Mouse (Mus musculus) embryo, embryonic 11 days (tissue): ENCODE measurements around the gene Secisbp2l.

Experiments
- DNase-seq: peaks from one replicate; pipeline ENCODE4 v3.0.0-alpha.2; 2015

The Secisbp2l gene

DNA sequence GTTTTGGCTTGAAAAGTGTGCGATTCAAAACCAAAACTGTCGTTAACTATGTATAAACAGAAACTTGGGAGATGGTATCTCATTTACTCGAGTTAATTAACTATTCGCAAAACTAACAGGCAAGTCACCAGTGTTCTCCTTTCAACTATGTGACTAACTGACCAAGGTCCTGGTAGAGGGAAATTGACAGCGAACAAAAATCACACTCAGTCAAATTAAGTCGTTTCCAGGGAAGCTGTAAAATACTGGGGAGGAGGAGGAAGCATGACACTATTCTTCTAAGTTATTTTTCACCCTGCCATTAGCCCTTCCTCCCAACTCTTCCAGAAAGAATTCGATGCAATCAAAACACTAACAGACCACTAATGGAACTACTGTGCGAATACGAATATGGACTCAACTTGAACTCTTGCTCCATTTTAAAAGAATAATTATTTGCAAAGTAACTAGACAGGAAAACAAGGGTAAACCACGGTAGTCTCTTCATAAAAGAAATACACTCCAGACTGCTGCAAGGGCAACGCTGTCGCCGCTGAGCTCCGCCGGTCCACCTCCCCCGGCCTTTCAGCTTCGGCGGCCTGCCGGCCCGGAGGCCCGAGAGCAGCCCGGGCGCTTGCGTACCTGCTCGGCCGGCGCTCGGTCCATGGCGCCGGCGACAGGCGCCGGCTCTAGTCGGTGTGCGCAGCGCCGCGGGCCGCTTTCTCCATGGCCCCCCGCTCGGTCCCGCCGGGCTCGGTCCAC, 522 bp downstream of the Secisbp2l start:
- no peak for DNase-seq

DNA sequence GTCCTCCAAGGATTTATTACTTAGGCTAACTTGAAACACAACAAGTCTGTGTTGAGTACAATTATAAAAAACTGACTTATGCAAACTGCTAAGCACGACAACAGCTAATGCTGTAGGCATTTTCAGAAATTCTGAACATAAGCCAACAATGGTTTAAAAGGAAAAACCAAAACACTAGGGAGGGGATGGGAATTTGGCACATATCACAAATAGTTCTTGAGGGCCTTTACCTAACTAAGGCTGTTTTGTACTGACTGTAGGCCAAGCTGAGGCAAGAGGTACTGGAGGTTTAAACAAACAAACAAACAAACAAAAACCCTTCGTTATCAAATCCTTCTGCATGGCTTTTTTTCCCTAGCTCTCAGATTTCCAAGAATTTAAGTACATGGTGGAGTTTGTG, 1.7 kb downstream of the Secisbp2l start:
- no peak for DNase-seq

DNA sequence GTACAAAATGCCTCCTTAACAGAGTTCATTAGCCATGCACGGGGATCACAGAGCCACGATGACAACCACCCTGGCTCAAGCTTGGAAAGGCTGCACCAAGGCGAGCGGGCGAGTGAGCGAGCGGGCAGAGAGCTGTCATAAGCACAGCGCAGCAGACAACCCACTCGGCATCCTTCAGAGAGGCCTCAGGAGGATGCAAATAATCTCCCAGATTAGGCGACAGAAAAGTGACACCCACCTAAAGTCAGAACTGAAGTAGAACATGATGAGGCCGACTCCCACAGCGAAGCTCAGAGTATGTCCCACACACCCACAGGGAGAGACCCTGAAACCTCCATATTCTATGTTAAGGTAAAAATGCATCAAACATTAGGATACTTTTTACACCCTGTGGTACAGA, 4.3 kb downstream of the Secisbp2l start:
- no peak for DNase-seq

DNA sequence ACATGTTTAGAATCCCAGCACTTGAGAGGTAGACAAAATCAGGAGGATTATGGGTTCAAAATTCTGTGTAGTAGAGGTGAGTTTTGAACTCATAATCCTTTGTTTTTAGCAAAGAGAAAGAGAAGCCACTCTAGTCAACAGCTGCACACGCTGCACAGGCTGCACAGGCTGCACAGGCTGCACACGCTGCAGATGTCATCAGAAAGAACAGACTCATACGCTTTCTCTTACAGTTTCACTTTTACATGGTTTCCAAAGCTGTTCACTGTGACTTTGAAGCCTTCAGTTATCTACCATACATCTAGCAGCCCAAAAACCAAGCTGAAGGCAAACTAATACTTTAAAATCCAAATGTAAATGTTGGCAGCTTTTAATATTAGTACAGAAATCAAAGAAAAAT, 5.7 kb downstream of the Secisbp2l start:
- no peak for DNase-seq

DNA sequence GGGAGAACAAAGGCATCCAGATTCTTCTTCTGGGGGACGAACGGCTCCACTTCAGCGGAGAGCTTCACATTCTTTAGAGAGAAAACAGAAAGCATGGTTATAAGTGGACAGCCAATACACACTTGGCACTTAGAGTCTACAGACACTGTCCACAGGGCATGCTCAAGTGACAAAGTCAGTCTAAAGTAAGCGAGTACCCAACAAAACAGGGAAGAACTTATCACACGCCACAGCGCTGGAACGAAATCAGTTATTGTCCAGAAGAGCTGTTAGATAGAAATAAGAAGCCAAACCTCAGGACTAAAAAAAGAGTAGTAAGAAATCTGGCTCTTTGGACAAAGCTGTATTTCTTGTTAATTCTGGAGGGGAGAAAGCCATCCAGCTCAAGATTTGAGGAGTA, 7.0 kb downstream of the Secisbp2l start:
- DNase-seq = no peak

DNA sequence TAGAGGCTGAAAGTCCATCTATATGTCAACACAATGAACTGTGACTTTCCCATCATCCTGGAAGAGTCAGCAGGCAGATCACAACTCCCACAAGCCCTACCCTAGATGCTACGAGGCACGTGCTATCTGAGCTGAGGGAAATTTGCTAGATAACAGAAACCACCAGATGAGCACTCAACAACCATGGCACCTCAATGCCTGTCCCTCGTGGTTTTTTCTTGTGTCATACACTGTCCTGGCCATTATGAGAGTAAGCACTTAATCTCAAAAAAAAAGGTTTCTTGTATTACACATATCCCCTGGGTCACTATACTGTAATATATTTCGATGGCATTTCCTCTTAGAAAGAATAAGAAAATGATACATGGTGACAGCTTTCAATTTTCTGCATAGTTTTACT, 7.8 kb downstream of the Secisbp2l start:
- DNase-seq = no peak

DNA sequence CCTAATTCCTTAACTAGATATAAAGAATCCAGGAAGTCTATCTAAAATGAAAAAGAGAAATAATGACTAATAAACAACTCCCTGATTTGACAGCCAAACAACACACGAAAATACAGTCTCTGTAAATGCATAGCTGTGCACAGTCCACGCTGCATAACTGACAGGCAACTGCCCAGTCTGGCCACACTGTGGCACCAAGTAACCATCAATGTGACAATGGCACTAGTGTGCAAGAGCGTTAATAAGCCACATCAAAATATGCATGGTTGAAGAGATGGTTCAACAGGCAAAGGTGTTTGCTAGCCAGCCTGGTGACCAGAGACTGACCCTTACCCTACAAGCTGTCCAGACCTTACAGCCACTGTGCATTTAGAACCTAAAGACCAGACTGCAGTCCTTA, 17.6 kb downstream of the Secisbp2l start:
- DNase-seq = peak; percentile 13

DNA sequence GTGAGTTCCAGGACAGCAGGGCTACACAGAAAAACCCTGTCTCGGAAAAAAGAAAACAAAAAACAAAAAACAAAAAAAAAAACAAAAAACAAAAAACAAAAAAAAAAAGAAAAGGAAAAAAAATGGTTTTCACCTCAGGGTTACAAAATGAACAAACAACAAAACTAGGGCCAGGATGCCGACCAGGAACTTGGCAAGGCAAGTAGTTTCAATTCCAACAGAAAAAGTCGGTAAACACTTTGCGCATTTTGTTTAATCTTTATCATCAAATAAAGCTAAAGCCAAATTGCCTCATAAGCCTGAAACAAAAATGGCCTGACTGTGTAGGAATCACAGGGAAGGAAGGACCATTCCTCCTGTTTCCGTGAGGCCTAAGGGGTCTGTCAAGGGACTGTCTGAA, 18.1 kb downstream of the Secisbp2l start:
- no peak for DNase-seq

DNA sequence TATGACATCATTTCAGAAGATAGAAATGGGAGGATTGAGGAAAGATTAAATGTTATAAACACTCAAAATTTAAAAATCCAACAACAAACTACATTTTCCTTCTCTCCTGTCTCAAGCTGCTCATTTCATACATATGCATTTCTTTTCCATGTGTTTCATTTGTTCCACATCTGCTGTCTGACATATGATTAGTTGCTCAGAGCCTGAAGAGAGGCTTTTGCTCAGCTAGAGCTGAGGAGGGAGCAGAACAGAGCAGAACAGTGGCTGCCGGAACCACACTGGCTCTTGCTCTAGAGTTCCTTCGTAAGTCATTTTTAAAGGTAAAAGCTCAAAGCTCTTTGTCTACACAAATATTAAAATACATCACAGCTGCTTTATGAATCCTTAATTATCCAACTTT, 33.3 kb downstream of the Secisbp2l start:
- no peak for DNase-seq

DNA sequence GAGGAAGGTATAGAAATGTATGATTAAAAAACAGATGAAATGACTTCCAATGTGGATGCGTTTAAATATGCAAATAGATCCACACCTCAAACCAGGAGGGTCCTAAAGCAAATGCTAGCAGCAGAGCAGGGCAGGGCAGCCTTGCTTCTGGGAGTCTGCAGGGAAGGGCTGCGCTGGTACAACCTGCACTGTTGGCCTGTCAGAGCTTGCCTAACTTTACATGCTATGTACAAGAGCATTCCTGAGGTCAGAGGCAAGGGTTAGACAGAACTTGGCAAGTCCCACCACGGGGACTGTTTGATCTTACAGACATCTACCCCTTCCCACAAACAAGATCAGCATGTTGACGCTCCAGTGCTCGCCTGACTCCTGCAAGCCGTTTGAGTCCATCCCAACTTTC, 43.3 kb downstream of the Secisbp2l start:
- DNase-seq = no peak

DNA sequence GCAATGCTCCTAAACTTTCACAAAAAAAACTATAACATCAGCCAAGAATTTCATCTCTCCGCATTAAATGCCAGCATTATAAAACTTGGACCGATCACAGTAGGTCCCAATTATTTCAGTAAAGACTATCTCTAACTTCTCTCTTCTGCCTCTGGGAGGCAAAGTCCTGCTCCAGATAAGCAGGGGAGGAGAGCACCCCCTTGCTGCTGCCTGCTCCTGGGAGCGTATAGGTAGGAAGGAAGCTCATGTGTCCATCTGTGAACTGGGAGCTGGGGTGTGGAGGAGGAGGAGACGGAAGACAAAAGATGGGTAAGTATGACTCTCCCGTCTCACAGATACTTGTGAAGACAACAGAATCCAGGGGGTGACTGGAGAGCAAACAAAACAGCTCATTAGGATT, 44.0 kb downstream of the Secisbp2l start:
- no peak for DNase-seq

DNA sequence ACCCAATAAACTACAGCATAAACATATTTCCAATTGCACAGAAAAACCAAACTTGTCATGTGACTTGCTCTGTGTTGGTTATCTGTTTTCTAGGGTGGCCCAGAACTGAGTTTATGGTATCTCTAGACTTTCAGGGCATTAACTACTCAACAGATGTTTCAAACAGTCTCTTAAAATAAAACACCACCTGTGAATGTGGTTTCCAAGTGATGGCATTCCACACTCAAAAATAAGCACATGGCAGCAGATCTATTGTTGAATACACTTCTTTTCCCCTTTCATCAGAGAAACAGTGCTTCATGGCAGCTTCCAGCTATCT, 46.7 kb downstream of the Secisbp2l start:
- no peak for DNase-seq

DNA sequence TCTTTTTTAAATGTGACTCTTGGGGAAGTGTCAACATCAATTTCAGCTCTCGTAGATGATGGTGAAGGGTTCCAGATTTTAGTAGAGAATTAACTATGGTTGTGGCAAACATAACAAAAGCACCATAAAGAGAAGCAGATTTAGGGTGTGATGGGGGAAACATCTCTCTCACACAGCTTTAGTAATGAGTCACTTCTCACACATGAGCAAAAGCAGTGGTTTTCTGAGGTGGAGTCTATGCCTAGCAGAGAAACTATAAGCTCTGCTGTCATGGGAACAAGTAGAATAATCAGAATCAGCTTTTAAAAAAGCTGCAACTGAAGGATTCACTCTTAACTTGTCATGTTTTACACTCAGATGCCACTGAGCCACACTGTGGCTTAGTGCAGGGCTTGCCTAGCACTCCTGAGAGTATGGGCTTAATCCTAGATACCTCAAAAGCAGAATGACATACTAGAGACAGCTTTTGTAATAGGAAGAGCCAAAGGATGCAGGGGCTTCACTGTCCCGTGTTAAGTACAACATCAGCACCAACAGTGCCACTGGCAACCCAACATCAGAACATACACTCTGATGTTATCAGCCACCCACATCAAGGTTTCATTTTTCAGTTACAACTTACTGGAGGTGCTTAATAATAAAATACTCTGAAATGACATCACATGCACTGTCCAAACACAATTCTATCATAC, 47.2 kb downstream of the Secisbp2l start:
- no peak for DNase-seq

DNA sequence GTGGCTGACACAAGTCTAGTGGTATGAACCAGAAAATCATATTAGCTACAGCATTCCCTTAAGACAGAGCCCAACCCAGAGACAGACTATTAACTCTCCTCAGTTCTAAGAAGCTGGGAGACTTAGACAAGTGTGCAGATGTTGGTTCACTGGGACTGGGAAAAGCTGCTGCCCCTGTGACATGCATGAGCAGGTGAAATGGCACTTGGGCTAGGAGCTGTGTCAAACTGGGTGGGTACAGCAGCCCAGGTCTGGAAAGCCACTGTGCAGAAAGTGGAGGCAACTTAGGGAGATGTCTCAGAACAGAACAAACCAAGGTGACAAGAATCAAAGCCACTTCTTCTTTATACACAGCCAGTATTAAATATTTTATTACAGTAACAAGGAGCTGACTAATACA, 47.9 kb downstream of the Secisbp2l start:
- DNase-seq = no peak

DNA sequence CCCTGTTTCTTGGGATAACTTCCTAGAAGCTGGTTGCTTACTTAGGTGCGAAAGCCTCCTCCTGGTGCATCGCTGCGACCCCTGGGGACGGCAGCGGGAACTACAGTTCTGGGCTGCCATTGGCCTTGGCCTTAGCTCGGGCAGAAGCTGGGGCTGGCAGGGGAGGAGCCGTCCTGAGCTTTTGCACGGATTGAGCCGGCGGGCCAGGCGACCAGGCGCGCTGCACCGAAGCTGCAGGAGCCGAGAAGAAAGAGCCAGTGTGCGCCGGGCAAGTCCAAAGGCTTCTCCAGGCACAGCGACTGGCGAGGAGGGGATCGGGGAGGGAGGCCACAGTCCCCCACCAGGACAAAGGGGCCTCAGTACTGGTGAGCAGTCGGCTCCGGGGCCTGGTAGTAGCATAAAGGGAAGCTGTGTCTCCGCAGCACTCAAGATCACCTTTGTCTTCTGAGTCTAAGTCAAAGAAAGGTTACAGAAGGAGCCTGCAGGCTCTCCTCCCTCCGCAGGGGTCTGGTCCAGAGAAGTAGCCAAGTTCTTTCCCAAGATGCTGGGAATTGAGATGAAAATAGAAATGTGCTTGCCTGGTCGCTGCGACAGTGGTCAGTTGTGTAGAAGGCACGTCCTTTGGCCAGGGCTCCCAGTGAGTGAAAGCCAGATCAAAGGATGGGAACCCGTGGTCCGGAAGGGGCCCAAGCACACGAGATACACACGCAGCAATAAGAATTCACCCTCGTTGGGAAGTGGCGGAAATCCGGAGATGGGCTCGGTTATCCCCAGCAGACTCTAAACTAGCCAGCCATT, 50.7 kb downstream of the Secisbp2l start:
- peak; percentile 94 for DNase-seq

DNA sequence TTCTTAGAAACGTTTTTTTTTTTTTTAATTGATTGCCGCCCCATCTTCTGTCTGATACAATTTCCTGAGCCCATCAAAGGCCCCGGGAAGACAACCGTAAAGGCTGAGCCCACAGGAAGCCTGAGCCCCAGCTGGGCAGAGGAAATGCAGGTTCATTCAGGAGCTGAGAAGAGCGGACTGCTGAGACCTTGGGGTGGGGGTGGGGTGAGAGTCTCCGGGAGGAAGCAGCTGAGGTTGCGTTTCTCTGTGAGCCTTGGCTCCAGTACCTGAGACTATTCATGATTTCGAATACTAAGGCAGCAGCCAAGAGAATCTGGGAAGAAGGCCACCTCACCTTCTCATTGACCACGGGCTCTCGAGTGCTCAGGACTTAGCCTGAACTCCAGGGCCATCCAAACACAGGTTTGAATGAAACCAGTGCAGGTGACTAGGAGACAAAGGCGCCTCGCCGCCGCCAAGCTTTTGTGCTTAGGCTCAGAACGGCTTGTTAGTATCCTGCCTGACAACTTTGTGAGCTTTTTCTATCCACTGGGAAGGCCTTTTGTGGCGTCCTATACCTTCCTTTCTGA, 58.0 kb downstream of the Secisbp2l start:
- peak; percentile 61 for DNase-seq

DNA sequence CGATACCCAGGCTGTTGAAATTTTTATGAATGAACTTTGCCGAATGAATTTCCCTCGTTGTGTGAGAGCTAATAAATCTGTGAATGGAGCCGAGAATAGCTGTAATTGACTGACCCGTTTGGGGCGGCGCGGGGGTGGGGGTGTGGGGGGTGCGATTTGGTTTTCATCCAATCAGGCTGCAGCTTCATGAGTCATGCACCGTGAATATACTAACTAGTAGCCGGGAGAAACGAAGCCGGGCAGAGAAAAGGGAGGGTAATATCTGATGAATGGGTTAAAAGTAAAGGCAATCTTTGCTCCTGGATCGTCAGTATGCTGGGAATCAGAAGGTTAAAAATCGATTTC, 58.6 kb downstream of the Secisbp2l start, which contains the start of gene Shc4:
Gene Shc4, minus strand, starts transcription at position 63 of the 345 bp plus-strand sequence.
- peak; percentile 74 for DNase-seq

DNA sequence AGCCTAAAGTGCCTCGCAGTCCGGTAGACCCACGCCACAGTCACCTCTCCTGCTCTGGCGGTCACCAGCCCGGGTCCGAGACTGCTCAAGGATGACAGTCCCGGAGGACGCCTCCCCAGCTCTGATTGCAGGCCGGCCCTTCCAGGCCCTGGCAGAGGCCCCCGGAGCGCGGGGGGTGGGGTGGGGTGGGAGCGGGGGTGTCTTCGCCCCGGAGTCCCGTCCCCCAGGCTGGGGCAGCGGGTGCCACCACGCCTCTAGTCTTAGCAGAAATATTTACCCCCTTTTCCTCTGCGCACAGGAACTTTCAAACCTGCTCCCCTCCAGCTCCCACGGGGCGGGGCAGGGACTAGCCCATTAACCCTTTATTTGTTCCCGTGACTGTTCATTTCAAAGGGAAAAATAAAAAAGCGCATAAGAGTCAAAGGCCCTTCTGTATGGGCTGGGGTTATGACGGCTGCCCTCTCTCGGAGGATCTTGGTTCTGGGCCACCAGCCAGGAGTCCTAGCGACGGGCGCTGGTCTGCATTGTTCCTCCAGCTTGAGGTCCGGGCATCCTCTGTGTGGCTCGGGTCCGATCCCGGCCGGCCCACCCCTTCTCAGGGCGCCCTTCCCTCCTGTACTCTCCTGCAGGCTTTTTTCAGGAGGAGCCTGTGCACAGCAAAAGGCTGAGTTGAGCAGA, 59.1 kb downstream of the Secisbp2l start:
- peak; percentile 65 for DNase-seq

DNA sequence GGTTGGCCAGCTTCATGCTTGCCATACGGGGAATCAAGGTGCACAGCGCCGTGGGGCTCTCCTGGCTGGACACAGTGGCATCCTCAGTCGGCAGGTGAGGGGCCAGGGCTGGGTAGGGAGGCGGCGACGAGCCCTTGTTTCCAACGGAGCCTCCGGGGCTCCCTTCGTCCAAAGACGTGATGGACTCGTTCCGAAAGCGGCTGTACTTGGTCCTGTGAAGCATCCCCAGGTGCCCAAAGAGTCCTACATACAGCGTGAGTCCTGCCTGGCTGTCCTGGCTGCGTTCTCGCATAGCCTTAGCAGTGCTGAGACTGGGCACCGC, 59.6 kb downstream of the Secisbp2l start:
- DNase-seq = no peak

DNA sequence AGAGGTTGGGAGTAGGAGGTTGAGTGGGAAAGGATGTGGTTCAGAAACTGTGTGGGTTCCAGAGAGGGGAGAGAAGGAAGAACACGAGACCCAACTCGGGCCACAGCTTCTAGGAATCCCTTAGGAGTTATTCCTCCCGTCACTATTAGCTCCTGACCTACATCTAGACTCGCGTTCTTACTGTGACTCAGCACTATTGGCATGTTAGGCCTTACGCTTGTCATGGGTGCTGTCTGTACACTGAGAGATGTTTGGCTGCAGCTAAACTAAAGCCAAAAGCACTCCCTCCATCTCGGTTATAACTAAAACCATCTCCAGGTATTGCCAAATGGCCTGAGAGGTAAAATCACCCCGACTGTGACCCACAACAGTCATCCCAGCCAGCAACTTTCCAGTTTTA, 66.1 kb downstream of the Secisbp2l start:
- no peak for DNase-seq

DNA sequence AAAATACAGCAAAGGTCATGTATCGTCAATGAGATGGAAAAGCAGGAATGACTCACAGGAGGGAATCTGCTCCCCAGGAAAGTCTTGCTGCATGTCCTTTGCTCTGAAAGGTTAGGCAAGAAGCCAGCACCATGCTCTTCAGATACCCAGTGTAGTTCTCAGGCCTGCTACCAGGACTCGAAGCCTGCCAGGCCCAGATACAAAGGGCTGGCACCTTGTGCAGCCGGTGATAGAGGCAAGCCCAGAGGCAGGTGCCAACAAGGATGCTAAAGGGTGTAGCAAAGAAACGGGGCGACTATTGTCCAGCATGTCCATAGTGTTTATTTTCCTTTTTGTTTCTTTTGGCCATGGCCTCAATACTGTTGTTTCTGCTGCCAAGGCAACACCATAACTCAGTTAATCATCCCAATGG, 76.2 kb downstream of the Secisbp2l start:
- DNase-seq = no peak

DNA sequence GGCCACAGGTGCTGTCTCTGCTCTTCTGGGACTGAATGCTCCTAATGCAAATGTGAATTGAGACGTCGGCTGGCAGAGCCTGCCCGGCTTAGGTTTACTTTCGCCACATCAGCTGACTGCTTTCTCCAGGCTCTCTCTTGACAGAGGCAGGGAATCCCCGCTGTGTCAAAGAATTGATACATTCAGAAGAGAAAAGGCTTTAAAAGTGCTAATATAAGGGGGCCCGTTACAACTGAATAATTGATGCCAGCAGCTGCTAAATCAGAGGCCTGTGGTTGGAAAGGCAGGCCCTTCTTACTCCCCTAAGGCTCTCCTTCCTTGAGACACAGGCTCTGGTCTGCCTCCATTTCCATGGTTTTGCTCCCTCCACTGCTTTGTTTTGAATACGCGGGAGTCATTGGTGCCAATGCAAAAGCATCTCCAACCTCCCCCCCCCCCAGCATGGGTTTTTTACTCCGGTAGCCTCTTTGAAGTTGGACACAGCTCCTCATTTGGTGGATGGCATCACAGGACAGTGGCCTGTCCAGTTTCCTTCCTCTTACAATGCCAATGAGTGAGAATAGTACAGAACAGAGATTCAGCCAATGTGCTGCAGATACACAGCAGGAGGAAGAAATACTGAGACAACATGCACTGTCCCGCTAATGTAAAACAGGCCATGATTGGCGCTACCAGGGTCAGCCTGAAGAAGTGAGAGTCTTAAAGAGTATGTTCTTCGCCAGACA, 77.6 kb downstream of the Secisbp2l start:
- peak; percentile 62 for DNase-seq

DNA sequence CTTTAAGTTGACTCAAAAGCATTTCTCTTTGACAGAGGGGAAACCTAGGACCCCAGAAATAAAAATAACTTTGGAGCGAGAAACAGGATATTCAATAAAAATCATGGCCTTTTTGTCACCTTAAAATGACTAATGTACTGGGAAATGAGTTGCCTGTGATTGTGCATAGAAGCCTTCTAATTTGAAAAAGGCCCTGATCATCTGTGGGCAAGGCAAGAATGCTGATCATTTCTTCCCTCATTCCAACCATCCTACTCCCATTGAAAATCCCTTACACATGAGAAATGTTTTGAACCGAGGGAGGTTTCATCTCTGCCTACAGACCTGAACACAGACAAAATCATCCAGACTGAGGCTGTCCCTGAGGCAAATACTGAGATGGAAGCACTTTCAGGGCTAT, 79.8 kb downstream of the Secisbp2l start:
- no peak for DNase-seq
